Mouse (Mus musculus): ENCODE measurements at regions not wholly inside any gene's neighbourhood (a gene's known extent, or its start where the extent isn't known, plus 50 kb on each side); places are given as distances from the start of the nearest gene placed in this dataset.
A peak's percentile ranks its signal among the peaks of the same experiment; 100 is the strongest.

GRCm38 (mm10) chr14:68941759-68942158 lies 352.3 kb downstream of the Synb start:
- no peaks in the 10 kb centered on the region for H3K27me3 ChIP-seq (ENCODE audit: control insufficient read depth, insufficient read depth, insufficient read length)
- H3K79me2 ChIP-seq (ENCODE audit: control insufficient read depth, insufficient read depth): no peaks in the 10 kb centered on the region
- TF ChIP-seq CEBPB (IDR thresholded peaks at IDR 0.05; ENCODE audit: insufficient read depth, poor library complexity, severe bottlenecking): no peak
- TF ChIP-seq MYOD1 (IDR thresholded peaks at IDR 0.05; ENCODE audit: control insufficient read depth in 1 of 3, insufficient read length in 2 of 3, low read depth in 2 of 3): no peak
- no peak for TF ChIP-seq REST (IDR thresholded peaks at IDR 0.05; ENCODE audit: insufficient read depth, insufficient read length)
- H3ac ChIP-seq (ENCODE audit: control insufficient read depth, insufficient read length): no peak overlapping the region
- H3K4me2 ChIP-seq (ENCODE audit: low read depth): no peak overlapping the region
- no peak overlapping the region for H3K4me3 ChIP-seq
- no peaks in the 10 kb centered on the region for H3K36me3 ChIP-seq (ENCODE audit: control insufficient read depth, insufficient read depth)

DNA sequence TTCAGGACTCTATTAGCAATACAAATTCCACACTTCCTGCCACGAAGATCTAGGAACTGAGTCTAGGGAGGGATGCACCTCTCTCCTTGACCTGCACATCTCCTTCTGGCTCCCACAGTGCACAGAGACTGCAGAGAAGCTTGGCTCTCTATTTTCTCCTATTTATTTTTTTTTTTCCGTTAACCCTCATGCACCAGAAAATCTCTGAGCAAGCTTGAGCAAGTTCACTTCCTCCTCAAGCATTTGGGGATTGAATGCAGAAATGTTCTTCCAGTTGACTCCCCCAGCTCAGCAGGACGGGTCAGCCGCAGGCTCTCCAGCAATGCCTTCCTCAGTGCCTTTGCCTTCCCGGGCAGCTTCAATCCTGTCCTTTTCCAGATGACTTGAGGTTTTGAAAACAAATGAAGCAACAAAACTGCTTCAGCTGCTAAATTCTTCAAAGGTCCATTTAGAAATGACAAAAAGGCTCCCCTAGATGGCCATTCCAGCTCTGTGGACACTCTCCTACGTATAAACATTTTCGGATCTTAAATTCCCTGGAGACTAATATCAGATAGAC lies 352.9 kb downstream of the Synb start:
- Histone ChIP-seq H3K27me3 (ENCODE audit: control insufficient read depth, insufficient read depth, insufficient read length) (no peaks in the 10 kb centered on the region), H3K4me3 (no peak overlapping the region)

DNA sequence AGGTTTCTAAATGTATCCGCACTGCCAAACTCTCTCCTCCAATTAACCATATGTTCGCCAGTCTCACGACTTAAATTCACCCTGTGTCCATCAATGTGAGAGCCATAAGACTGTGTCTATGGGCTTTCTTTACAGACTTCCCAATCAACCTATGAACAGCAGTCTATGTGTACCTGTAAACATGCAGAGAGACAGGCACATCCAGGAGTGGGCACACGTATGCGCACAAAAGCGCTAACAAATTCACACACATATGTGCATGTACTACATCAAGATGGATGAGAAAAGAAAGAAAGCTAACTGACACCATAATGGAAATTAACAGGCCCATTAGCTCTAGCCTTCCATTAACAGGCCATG lies 358.8 kb downstream of the Synb start:
- Histone ChIP-seq H3K36me3 (ENCODE audit: control insufficient read depth, insufficient read depth) (no peaks in the 10 kb centered on the region), H3K4me3 (no peak overlapping the region), H3K27me3 (ENCODE audit: control insufficient read depth, insufficient read depth, insufficient read length) (no peaks in the 10 kb centered on the region), H3K79me2 (ENCODE audit: control insufficient read depth, insufficient read depth) (no peaks in the 10 kb centered on the region), H3K4me2 (ENCODE audit: low read depth) (peak overlapping the region; percentile 48), H3ac (ENCODE audit: control insufficient read depth, insufficient read length) (no peak overlapping the region)
- TF ChIP-seq E2F4 (IDR thresholded peaks at IDR 0.05; ENCODE audit: insufficient read depth): no peak
- TF ChIP-seq USF1 (IDR thresholded peaks at IDR 0.05; ENCODE audit: low read depth): no peak
- TF ChIP-seq TCF3 (IDR thresholded peaks at IDR 0.05; ENCODE audit: insufficient read length, low read depth): no peak
- no peak for TF ChIP-seq MAX (IDR thresholded peaks at IDR 0.05; ENCODE audit: low read depth)
- TF ChIP-seq POLR2A (IDR thresholded peaks at IDR 0.05; ENCODE audit: insufficient read length, low read depth): no peak
- TF ChIP-seq MYOD1 (IDR thresholded peaks at IDR 0.05; ENCODE audit: control insufficient read depth in 1 of 3, insufficient read length in 2 of 3, low read depth in 2 of 3): no peak
- no peak for TF ChIP-seq CEBPB (IDR thresholded peaks at IDR 0.05; ENCODE audit: insufficient read depth, poor library complexity, severe bottlenecking)
- no peak for TF ChIP-seq REST (IDR thresholded peaks at IDR 0.05; ENCODE audit: insufficient read depth, insufficient read length)
- TF ChIP-seq MYOG (IDR thresholded peaks at IDR 0.05; ENCODE audit: control insufficient read depth in 1 of 3, insufficient read depth in 1 of 3, insufficient read length in 2 of 3, low read depth in 2 of 3): no peak
- no peak for TF ChIP-seq TCF12 (IDR thresholded peaks at IDR 0.05; ENCODE audit: insufficient read depth, poor library complexity, severe bottlenecking)
- no peak for TF ChIP-seq POLR2AphosphoS2 (IDR thresholded peaks at IDR 0.05; ENCODE audit: insufficient read length, low read depth)
- TF ChIP-seq SRF (IDR thresholded peaks at IDR 0.05; ENCODE audit: control insufficient read depth, insufficient read length, low read depth): no peak

More for the DNA sequence above, 352.9 kb downstream of the Synb start:
- TF ChIP-seq MYOD1 (IDR thresholded peaks at IDR 0.05; ENCODE audit: control insufficient read depth in 1 of 3, insufficient read length in 2 of 3, low read depth in 2 of 3) (no peak), POLR2A (IDR thresholded peaks at IDR 0.05; ENCODE audit: insufficient read length, low read depth) (no peak), POLR2AphosphoS2 (IDR thresholded peaks at IDR 0.05; ENCODE audit: insufficient read length, low read depth) (no peak), USF1 (IDR thresholded peaks at IDR 0.05; ENCODE audit: low read depth) (no peak), SRF (IDR thresholded peaks at IDR 0.05; ENCODE audit: control insufficient read depth, insufficient read length, low read depth) (no peak), TCF12 (IDR thresholded peaks at IDR 0.05; ENCODE audit: insufficient read depth, poor library complexity, severe bottlenecking) (no peak), TCF3 (IDR thresholded peaks at IDR 0.05; ENCODE audit: insufficient read length, low read depth) (no peak), MYOG (IDR thresholded peaks at IDR 0.05; ENCODE audit: control insufficient read depth in 1 of 3, insufficient read depth in 1 of 3, insufficient read length in 2 of 3, low read depth in 2 of 3) (no peak), E2F4 (IDR thresholded peaks at IDR 0.05; ENCODE audit: insufficient read depth) (no peak), MAX (IDR thresholded peaks at IDR 0.05; ENCODE audit: low read depth) (no peak), CEBPB (IDR thresholded peaks at IDR 0.05; ENCODE audit: insufficient read depth, poor library complexity, severe bottlenecking) (no peak), REST (IDR thresholded peaks at IDR 0.05; ENCODE audit: insufficient read depth, insufficient read length) (no peak)
- Histone ChIP-seq H3K4me2 (ENCODE audit: low read depth) (no peak overlapping the region), H3ac (ENCODE audit: control insufficient read depth, insufficient read length) (no peak overlapping the region), H3K36me3 (ENCODE audit: control insufficient read depth, insufficient read depth) (no peaks in the 10 kb centered on the region), H3K79me2 (ENCODE audit: control insufficient read depth, insufficient read depth) (no peaks in the 10 kb centered on the region)

- Histone ChIP-seq H3K4me3 (no peak overlapping the region), H3K79me2 (ENCODE audit: control insufficient read depth, insufficient read depth) (no peaks in the 10 kb centered on the region), H3K27me3 (ENCODE audit: control insufficient read depth, insufficient read depth, insufficient read length) (no peaks in the 10 kb centered on the region), H3ac (ENCODE audit: control insufficient read depth, insufficient read length) (no peak overlapping the region), H3K4me2 (ENCODE audit: low read depth) (peak overlapping the region; percentile 48), H3K36me3 (ENCODE audit: control insufficient read depth, insufficient read depth) (no peaks in the 10 kb centered on the region)
- peak; percentile 65 for TF ChIP-seq TCF12 (IDR thresholded peaks at IDR 0.05; ENCODE audit: insufficient read depth, poor library complexity, severe bottlenecking)
- TF ChIP-seq USF1 (IDR thresholded peaks at IDR 0.05; ENCODE audit: low read depth): no peak
- TF ChIP-seq POLR2AphosphoS2 (IDR thresholded peaks at IDR 0.05; ENCODE audit: insufficient read length, low read depth): no peak
- peak; percentile 91 for TF ChIP-seq TCF3 (IDR thresholded peaks at IDR 0.05; ENCODE audit: insufficient read length, low read depth)
- TF ChIP-seq MYOG (IDR thresholded peaks at IDR 0.05; ENCODE audit: control insufficient read depth in 1 of 3, insufficient read depth in 1 of 3, insufficient read length in 2 of 3, low read depth in 2 of 3): peak in 2 of 3 experiments; percentile 40 to 80
- TF ChIP-seq SRF (IDR thresholded peaks at IDR 0.05; ENCODE audit: control insufficient read depth, insufficient read length, low read depth): no peak
- TF ChIP-seq MYOD1 (IDR thresholded peaks at IDR 0.05; ENCODE audit: control insufficient read depth in 1 of 3, insufficient read length in 2 of 3, low read depth in 2 of 3): peak in 2 of 3 experiments; percentile 64 to 85
- no peak for TF ChIP-seq REST (IDR thresholded peaks at IDR 0.05; ENCODE audit: insufficient read depth, insufficient read length)
- TF ChIP-seq CEBPB (IDR thresholded peaks at IDR 0.05; ENCODE audit: insufficient read depth, poor library complexity, severe bottlenecking): no peak
Observed at GRCm38 (mm10) chr14:68934611-68935302, 359.3 kb downstream of the Synb start.
